Mouse (Mus musculus): ENCODE measurements around the gene Lrrc51. TPM values are rescaled to one million over a fixed set of nuclear protein-coding genes. Genes with fewer than 3 reads are reported as not detected.

Gene Lrrc51
- total RNA-seq, 2 experiments from 2014 or later = 4.1 to 4.2 TPM

DNA sequence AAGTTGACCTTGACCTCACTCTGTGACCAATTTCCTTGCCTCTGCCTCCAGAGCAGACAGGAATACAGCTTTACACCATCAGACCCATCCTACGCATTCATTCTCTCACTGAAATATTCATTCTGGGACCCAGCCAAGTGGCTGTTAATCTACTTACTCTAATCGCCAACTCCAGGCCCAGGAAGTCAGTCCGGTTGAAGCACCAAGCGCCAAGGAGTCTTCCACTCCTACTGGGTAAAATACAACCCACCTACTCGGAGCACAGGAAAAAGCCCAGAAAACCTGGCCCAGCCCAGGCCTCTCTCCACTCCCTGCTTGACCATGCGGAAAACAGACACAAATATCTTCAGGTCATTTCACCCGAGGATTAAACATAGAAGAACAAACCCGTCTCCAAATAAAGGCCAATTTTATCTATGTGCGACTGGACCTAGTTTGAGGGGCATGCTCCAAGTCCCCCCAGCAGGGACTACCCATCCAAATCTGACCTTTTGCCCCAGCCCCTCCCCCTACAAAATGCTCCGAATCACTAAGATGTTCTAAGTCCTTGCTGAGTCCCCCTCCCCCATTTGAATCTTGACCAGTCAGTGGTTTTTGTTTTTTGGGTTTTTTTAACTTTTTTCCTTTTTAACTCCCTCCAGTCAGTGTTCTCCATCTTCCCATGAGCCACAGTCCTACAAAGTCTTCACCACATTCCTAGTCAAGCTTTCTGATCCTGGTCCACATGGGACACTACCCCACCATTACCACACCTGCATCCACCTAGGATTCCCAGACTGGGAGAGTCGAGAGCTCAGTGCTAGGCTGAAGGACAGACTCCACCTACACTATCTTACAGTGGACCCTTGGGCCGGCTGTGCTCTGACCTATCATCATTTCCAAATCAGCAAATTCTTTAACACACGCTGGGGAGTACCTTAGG is 65.2 kb downstream of the Lrrc51 start:
- TF ChIP-seq CTCF (IDR thresholded peaks at IDR 0.05) = no peak
- no peak for DNase-seq
- H3K4me3 ChIP-seq = no peak overlapping the region
- H3K27ac ChIP-seq = no peak overlapping the region
- intact Hi-C loops (cut with DNase I) = no loop called here

DNA sequence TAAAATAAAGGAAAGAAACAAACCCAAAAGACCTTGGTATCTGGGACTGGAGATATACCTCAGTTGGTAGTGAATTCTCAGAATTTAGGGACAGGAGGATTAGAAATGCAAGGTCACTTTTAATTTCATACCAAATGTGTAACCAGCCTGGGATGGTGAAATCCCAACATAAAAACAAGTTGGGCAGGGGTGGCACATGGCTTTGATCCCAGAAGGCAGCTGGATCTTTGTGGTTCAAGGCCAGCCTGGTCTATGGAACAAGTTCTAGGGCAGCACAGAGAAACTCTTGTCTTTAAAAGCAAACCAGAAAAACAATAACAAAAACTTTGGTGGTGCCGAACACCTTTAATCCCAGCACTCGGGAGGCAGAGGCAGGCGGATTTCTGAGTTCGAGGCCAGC is 66.2 kb downstream of the Lrrc51 start:
- no peak for TF ChIP-seq CTCF (IDR thresholded peaks at IDR 0.05)
- intact Hi-C loops (cut with DNase I) = no loop called here
- DNase-seq = no peak
- Histone ChIP-seq H3K27ac (no peak overlapping the region), H3K4me3 (no peak overlapping the region)

DNA sequence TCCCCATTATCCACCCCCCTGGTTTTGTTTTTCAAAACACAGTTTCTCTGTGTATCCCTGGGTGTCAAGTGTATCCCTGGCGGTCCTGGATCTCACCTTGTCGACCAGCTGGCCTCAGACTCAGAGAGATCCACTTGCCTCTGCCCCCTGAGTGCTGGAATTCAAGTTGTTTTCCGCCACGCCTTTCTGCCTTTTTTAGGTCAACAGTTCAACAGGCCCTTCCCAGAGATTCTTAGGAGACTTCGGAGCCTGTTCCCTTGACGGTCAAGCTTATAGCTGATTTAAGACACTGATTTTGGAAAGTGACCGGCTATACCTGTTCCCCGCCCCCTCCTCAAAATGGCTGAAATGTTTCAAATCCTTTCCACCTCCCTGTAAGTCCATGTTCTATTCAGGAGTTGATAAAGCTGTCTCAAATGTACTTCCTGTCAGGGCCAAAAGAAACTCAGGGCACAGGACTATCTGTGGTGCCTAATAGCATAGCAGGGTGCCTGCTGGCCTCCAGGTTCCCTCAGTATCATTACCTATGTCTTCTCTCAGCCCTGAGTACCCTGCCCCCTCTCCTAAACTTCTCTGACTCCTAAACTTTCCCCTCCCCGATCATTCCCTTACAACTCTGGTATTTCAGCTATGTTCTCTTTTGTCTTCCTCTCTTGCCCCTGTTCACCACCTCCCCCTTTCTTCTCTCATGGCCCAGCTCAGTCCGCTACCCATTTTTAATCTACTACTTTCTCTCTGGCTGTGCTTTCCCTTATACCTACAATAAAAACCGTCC is 67.0 kb downstream of the Lrrc51 start:
- intact Hi-C loops (cut with DNase I) = no loop called here

DNA sequence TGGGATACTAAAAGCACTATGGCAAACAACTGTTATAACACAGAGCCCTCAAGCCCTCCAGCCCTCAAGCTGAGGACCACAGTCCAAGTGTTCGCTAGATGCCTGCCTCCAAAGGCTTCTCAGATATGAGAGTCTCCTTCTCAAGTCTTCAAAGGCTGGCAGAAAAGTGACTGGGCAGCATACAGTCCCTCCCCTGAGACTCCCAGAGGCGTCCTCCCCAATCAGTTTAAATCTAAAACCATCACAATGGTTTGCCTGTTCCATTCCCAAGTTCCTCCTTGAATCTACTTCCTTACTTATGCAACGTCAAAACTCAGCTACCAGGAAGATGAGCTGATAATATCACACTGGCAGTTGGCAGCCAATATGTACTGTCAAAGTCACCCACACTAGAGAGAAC is 70.3 kb downstream of the Lrrc51 start, which contains the start of gene Anapc15:
Anapc15 (plus strand) TSS at position 301 of the 400 bp plus-strand sequence.
- intact Hi-C loops (cut with DNase I) = no loop called here

More for the DNA sequence above, 67.0 kb downstream of the Lrrc51 start:
- no peak overlapping the region for H3K27ac ChIP-seq
- no peak overlapping the region for H3K4me3 ChIP-seq
- no peak for TF ChIP-seq CTCF (IDR thresholded peaks at IDR 0.05)
- no peak for DNase-seq

More for the DNA sequence above, 70.3 kb downstream of the Lrrc51 start, which contains the start of gene Anapc15:
- no peak within 1 kb of the TSS for H3K4me3 ChIP-seq
- DNase-seq = no peak
- TF ChIP-seq CTCF (IDR thresholded peaks at IDR 0.05) = no peak
- no peak within 1 kb of the TSS for H3K27ac ChIP-seq

Small RNAs within 50 kb of the gene (microRNA-seq; reads per million reads assigned to microRNA genes)
- gene Gm22655 = not detected

Other genes starting within 250 kb of the Lrrc51 start
- gene Phox2a, start 115.6 kb downstream of the Lrrc51 start, total RNA-seq (2021) = not detected
- 10 to 100 TPM; 89.0 to 96.5 TPM for gene Inppl1, start 95.7 kb downstream of the Lrrc51 start, total RNA-seq (2021)
- 1 to 10 TPM in 1 of 2 experiments, under 1 TPM in 1; 0.77 to 4.3 TPM for gene Folr2, start 76.7 kb downstream of the Lrrc51 start, total RNA-seq (2021)
- gene Anapc15, start 70.2 kb downstream of the Lrrc51 start, total RNA-seq (2021) = 10 to 100 TPM; 17.3 to 26.6 TPM
- 1 to 10 TPM; 2.4 to 2.8 TPM for gene Folr1, start 63.1 kb downstream of the Lrrc51 start, total RNA-seq (2021)
- 100 to 1,000 TPM in 1 of 2 experiments, 10 to 100 TPM in 1; 93.2 to 107 TPM for gene Lamtor1, start 28.0 kb downstream of the Lrrc51 start, total RNA-seq (2021)
- not detected for gene Tomt, start 27.5 kb downstream of the Lrrc51 start, total RNA-seq (2021)
- 10 to 100 TPM; 47.1 to 53.6 TPM for gene Numa1, start 216 bp upstream of the Lrrc51 start, total RNA-seq (2021)
- 1 to 10 TPM; 1.9 to 2.3 TPM for gene Il18bp, start 84.8 kb upstream of the Lrrc51 start, total RNA-seq (2021)
- 10 to 100 TPM; 23.3 to 25.7 TPM for gene Rnf121, start 131.6 kb upstream of the Lrrc51 start, total RNA-seq (2021)
- 1 to 10 TPM; 4.4 to 6.5 TPM for gene Xndc1, start 131.6 kb upstream of the Lrrc51 start, total RNA-seq (2021)
- 1 to 10 TPM in 1 of 2 experiments, under 1 TPM in 1; 0.50 to 1.2 TPM for gene Xntrpc, start 131.8 kb upstream of the Lrrc51 start, total RNA-seq (2021)
- 1 to 10 TPM in 1 of 2 experiments, under 1 TPM in 1; 0.10 to 1.3 TPM for gene Trpc2, start 149.2 kb upstream of the Lrrc51 start, total RNA-seq (2021)
- gene Art1, start 167.8 kb upstream of the Lrrc51 start, total RNA-seq (2021) = 100 to 1,000 TPM; 480 to 491 TPM
- 10 to 100 TPM; 18.3 to 30.4 TPM for gene Art5, start 175.6 kb upstream of the Lrrc51 start, total RNA-seq (2021)
- gene Chrna10, start 182.9 kb upstream of the Lrrc51 start, total RNA-seq (2021) = not detected

All from gastrocnemius, adult 2 months (tissue).